Mouse (Mus musculus): ENCODE results near the gene Ccdc150.

GRCm38 (mm10) chr1:54326647-54327046 lies 76.2 kb downstream of the Ccdc150 start:
- TF ChIP-seq GATA1 (IDR thresholded peaks at IDR 0.05; ENCODE audit: borderline replicate concordance, low read length) (no peak), FLI1 (IDR thresholded peaks at IDR 0.05; ENCODE audit: low read length) (no peak)
